Mouse (Mus musculus) hindbrain, embryonic 13.5 days (tissue): ENCODE results near the gene Bahcc1. TPM values are rescaled to one million over a fixed set of nuclear protein-coding genes. Genes with fewer than 3 reads are reported as not detected.

ENCODE experiments used
- ATAC-seq: fragments of 200-750 bp; cut with Nextera tagmentation; 2 replicates; pipeline ENCODE4 v1.8.0; 2017; ENCODE audit warnings: moderate TSS enrichment; ENCODE audit not compliant: low FRiP score
- H3K27ac ChIP-seq: fragments of 300-500 bp; sonication (generic); 2 replicates; pipeline ENCODE4 v1.5.1; 2015; ENCODE audit warnings: inconsistent platforms, mild to moderate bottlenecking, moderate library complexity
- H3K27me3 ChIP-seq: fragments of 300-500 bp; sonication (generic); 2 replicates; pipeline ENCODE4 v1.6.1; 2015; ENCODE audit warnings: mild to moderate bottlenecking, inconsistent platforms
- H3K36me3 ChIP-seq: fragments of 300-500 bp; sonication (generic); 2 replicates; pipeline ENCODE4 v1.6.1; 2015; ENCODE audit warnings: mild to moderate bottlenecking, inconsistent platforms
- H3K4me1 ChIP-seq: fragments of 300-500 bp; sonication (generic); replicated peaks from 2 replicates; pipeline ENCODE4 v1.6.1; 2015; ENCODE audit warnings: inconsistent platforms
- H3K4me2 ChIP-seq: fragments of 300-500 bp; sonication (generic); 2 replicates; pipeline ENCODE4 v1.6.1; 2015; ENCODE audit warnings: inconsistent platforms, mild to moderate bottlenecking, moderate library complexity
- H3K4me3 ChIP-seq: fragments of 300-500 bp; sonication (generic); 2 replicates; pipeline ENCODE4 v1.5.1; 2015; ENCODE audit warnings: mild to moderate bottlenecking, inconsistent platforms
- H3K9ac ChIP-seq: fragments of 300-500 bp; sonication (generic); 2 replicates; pipeline ENCODE4 v1.6.1; 2015; ENCODE audit warnings: mild to moderate bottlenecking, inconsistent platforms
- H3K9me3 ChIP-seq: fragments of 300-500 bp; sonication (generic); 2 replicates; pipeline ENCODE4 v1.6.1; 2016; ENCODE audit warnings: inconsistent platforms
- WGBS: fragments of 180-500 bp; shearing (Covaris S2); methylation state at CpG from one replicate; pipeline ENCODE4 v1.1.7; 2015; 5-methylcytosine and 5-hydroxymethylcytosine counted together
- microRNA-seq: library from miRNA; unstranded; fragments of <30 nt; microRNA quantifications from one replicate; pipeline ENCODE4, GENCODE M21; 2016
- polyA plus RNA-seq: library from polyadenylated mRNA; unstranded; fragments of >200 nt; fragmentation: Nextera tagmentation; extraction: Ambion mirVana; gene quantifications from 2 replicates; pipeline ENCODE4 v1.2.1, GENCODE M21; 2015

Gene Bahcc1
- polyA plus RNA-seq, 1 experiment from 2014 or later = 13.6 TPM

GRCm38 (mm10) chr11:120320156-120320555 lies 87.4 kb downstream of the Bahcc1 start:
- no peak for ATAC-seq
- 96% methylated on average over 10 of the region's 10 CpGs for WGBS

GRCm38 (mm10) chr11:120335431-120336021 lies 102.8 kb downstream of the Bahcc1 start:
- Histone ChIP-seq H3K27me3 (no peaks in the 10 kb centered on the region), H3K27ac (no peak overlapping the region), H3K4me1 (no peaks in the 10 kb centered on the region), H3K4me3 (no peak overlapping the region), H3K9me3 (peaks cover 8% of the 10 kb centered on the region; the same call in 1 of the 2 replicates), H3K4me2 (no peak overlapping the region), H3K36me3 (no peaks in the 10 kb centered on the region), H3K9ac (no peak overlapping the region)
- ATAC-seq = no peak
- 87% methylated on average over 6 of the region's 6 CpGs for WGBS

More at GRCm38 (mm10) chr11:120320156-120320555, 87.4 kb downstream of the Bahcc1 start:
- H3K36me3 ChIP-seq = no peaks in the 10 kb centered on the region
- no peaks in the 10 kb centered on the region for H3K9me3 ChIP-seq
- no peak overlapping the region for H3K4me3 ChIP-seq
- no peak overlapping the region for H3K27ac ChIP-seq
- peaks cover 18% of the 10 kb centered on the region for H3K4me1 ChIP-seq
- H3K4me2 ChIP-seq = no peak overlapping the region
- no peaks in the 10 kb centered on the region for H3K27me3 ChIP-seq
- no peak overlapping the region for H3K9ac ChIP-seq

- Histone ChIP-seq H3K4me1 (no peaks in the 10 kb centered on the region), H3K27ac (no peak overlapping the region), H3K4me2 (no peak overlapping the region), H3K9me3 (0 out of 2 replicates have a peak, but pooled peaks cover 7% of the 10 kb centered on the region), H3K27me3 (no peaks in the 10 kb centered on the region), H3K9ac (no peak overlapping the region), H3K36me3 (no peaks in the 10 kb centered on the region), H3K4me3 (no peak overlapping the region)
- WGBS = 44% methylated on average over 2 of the region's 2 CpGs
- no peak for ATAC-seq
Observed at GRCm38 (mm10) chr11:120337447-120337846, 104.7 kb downstream of the Bahcc1 start.

- 74% methylated on average over 3 of the region's 3 CpGs for WGBS
- ATAC-seq = no peak
- Histone ChIP-seq H3K4me3 (no peak overlapping the region), H3K27me3 (no peaks in the 10 kb centered on the region), H3K4me1 (no peaks in the 10 kb centered on the region; the same call in 1 of the 2 replicates), H3K9me3 (0 out of 2 replicates have a peak, but pooled peaks cover 7% of the 10 kb centered on the region), H3K4me2 (no peak overlapping the region), H3K36me3 (no peaks in the 10 kb centered on the region), H3K9ac (no peak overlapping the region), H3K27ac (no peak overlapping the region)
Observed at GRCm38 (mm10) chr11:120338786-120339185, 106.0 kb downstream of the Bahcc1 start.

- Histone ChIP-seq H3K9ac (no peak overlapping the region), H3K36me3 (peaks cover 9% of the 10 kb centered on the region), H3K4me3 (no peak overlapping the region), H3K9me3 (no peaks in the 10 kb centered on the region), H3K4me1 (peaks cover 11% of the 10 kb centered on the region), H3K27me3 (no peaks in the 10 kb centered on the region), H3K4me2 (no peak overlapping the region), H3K27ac (no peak overlapping the region)
- no peak for ATAC-seq
- 86% methylated on average over 10 of the region's 10 CpGs for WGBS
Observed at GRCm38 (mm10) chr11:120339978-120340513, 107.3 kb downstream of the Bahcc1 start.

GRCm38 (mm10) chr11:120341661-120342060 lies 108.9 kb downstream of the Bahcc1 start:
- Histone ChIP-seq H3K27ac (no peak overlapping the region), H3K4me1 (peaks cover 19% of the 10 kb centered on the region), H3K9me3 (no peaks in the 10 kb centered on the region), H3K4me2 (no peak overlapping the region), H3K4me3 (no peak overlapping the region), H3K9ac (no peak overlapping the region), H3K27me3 (no peaks in the 10 kb centered on the region), H3K36me3 (peaks cover 18% of the 10 kb centered on the region)
- 92% methylated on average over 4 of the region's 4 CpGs for WGBS
- ATAC-seq = no peak

Small RNAs within 50 kb of the gene (microRNA-seq; reads per million reads assigned to microRNA genes)
- not detected for gene Gm47297

Other genes starting within 250 kb of the Bahcc1 start
- 24.1 and 24.3 TPM in 2 replicates for gene Aatk, start 185.8 kb upstream of the Bahcc1 start, polyA plus RNA-seq
- 23.2 and 26.7 TPM in 2 replicates for gene Cep131, start 146.1 kb upstream of the Bahcc1 start, polyA plus RNA-seq
- gene Tepsin, start 134.2 kb upstream of the Bahcc1 start, polyA plus RNA-seq = 19.3 and 19.8 TPM in 2 replicates
- 52.7 and 57.0 TPM in 2 replicates for gene Ndufaf8, start 134.0 kb upstream of the Bahcc1 start, polyA plus RNA-seq
- gene Slc38a10, start 81.6 kb upstream of the Bahcc1 start, polyA plus RNA-seq = 110 and 115 TPM in 2 replicates
- 4,110 and 4,339 TPM in 2 replicates for gene Actg1, start 115.6 kb downstream of the Bahcc1 start, polyA plus RNA-seq
- gene Fscn2, start 128.6 kb downstream of the Bahcc1 start, polyA plus RNA-seq = 1.6 and 2.6 TPM in 2 replicates
- gene Faap100, start 145.8 kb downstream of the Bahcc1 start, polyA plus RNA-seq = 74.6 and 82.4 TPM in 2 replicates
- gene Nploc4, start 204.8 kb downstream of the Bahcc1 start, polyA plus RNA-seq = 32.5 and 33.8 TPM in 2 replicates
- gene Tspan10, start 209.7 kb downstream of the Bahcc1 start, polyA plus RNA-seq = not detected in 2 replicates
- gene Pde6g, start 220.6 kb downstream of the Bahcc1 start, polyA plus RNA-seq = 0.36 and 0.44 TPM in 2 replicates
- gene Oxld1, start 225.1 kb downstream of the Bahcc1 start, polyA plus RNA-seq = 10.5 and 10.6 TPM in 2 replicates
- 26.3 and 27.3 TPM in 2 replicates for gene Ccdc137, start 225.2 kb downstream of the Bahcc1 start, polyA plus RNA-seq
- 58.9 and 63.2 TPM in 2 replicates for gene Arl16, start 234.7 kb downstream of the Bahcc1 start, polyA plus RNA-seq